Mouse (Mus musculus) heart, postnatal 0 days (tissue): ENCODE measurements around the gene Foxn3.

Experiments
- CTCF ChIP-seq: IDR thresholded peaks from 2 replicates; pipeline ENCODE4 v1.5.1; 2016; ENCODE audit warnings: antibody characterized with exemption, control low read depth, low read depth
- EP300 ChIP-seq: IDR thresholded peaks from 2 replicates; pipeline ENCODE4 v1.6.1; 2016; ENCODE audit warnings: antibody characterized with exemption, low read depth

GRCm38 (mm10) chr12:99256463-99256862, 306.9 kb downstream of the Foxn3 start:
- TF ChIP-seq EP300 (no peak), CTCF (no peak)
